Mouse (Mus musculus): ENCODE data around the gene Defb26.
A peak's percentile ranks its signal among the peaks of the same experiment; 100 is the strongest.

Gene Defb26

DNA sequence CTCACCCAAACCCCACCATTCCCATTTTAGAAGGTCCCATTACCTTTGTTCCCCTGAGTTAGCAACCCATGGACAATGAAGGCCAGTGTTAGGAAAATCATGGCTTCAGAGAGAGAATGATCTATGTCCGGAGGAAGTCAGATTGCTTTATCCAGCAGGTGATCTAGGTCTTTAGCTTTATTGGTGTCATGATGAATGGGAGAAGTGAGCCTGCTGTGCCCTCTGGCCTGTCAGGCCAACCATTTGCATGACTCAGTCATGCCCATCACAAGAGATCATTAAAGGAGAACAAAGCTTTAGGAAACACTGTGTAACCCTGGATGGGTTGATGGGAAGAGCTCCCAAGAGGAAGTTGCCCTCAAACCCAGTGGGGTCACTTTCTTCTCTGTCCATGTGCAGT is at the start of gene Defb26:
Defb26 (minus strand) TSS at position 101 of the 400 bp plus-strand sequence.
- no peak for DNase-seq

DNA sequence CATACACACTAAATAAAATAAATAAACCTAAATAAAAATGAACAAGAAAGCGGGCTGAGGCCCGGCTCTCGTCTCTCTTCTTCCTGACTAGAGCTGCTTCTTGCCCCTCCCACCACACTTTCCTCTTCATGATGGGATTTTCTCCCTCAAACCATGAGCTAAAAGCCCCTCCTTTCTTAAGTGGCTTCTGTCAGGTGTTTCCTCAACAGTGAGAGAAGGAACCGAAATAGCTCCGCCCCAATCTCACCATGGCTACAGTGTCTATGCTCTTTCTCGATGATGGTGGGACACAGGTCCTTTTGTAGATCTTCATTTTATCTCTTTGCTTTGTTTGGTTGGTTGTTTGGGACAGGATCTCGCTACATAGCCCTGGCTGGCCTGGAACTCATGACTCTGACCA is 45.2 kb upstream of the Defb26 start:
- no peak for DNase-seq

DNA sequence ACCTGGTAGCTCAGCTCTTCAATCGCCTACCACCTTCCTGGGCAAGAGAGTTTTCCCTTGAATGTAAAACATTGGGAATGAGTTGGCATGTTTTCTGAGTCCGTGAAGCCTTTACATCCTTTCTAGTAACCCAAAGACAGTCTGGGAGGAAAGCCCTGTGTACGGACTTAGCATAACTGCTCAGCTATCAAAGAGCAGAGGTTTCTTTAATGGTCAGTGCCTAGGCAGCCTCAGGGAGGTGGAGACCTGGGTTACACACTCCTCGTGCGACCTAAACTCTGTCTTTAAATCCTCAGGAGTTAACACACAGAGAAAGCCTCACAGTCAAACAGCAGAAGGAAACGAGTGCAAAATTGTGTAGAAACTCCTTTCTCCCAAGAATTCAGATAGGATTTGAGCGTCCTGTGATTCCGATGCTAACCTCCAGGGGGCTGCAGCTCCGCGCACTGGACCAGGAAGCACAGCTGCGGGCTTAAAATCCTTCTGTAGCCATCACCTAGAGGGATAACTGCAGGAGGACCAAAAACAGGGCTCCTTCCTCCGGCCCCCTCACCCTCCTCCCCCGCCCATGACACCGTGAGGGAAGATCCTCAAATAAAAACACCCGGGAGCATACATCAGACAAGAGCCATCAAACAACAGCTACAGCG is 42.4 kb upstream of the Defb26 start:
- DNase-seq: peak; percentile 2

DNA sequence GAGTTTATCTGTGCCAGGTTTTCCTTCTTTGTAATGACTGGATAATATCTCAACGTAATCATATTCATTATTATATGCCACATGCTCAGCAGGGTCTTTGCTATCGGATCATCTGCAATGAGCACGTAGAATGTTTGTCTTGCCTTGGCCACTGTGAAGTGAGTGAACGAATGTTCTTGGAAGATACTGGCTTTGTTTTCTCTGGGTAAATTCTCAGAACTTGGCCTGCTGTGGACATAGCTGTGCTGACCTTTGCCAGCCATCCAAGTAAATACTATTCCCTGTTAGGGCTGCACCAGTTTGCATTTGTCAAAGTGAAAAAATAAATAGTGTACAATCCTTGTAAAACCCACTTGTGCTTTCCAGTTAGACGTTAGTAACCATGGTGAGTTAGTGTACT is 36.6 kb upstream of the Defb26 start:
- DNase-seq: no peak

DNA sequence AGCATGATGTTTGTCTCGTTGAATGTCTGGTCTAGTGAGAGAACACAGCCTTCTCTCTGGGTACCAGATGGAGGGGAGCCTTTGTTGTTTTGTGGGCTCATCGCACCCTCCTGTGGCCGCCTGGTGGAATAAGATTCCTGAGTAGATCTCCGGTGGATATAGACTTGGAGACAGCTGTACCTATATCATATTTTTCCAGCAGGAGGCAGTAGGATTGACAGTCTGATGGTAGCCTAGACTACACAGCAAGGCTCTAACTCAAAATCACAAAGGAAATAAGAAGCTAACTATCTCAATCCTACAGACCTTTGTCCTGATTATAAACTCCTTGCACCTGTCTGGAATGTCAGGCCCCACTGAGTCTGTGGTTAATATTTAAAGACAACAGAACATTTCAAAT is 33.2 kb upstream of the Defb26 start:
- peak; percentile 5 for DNase-seq

DNA sequence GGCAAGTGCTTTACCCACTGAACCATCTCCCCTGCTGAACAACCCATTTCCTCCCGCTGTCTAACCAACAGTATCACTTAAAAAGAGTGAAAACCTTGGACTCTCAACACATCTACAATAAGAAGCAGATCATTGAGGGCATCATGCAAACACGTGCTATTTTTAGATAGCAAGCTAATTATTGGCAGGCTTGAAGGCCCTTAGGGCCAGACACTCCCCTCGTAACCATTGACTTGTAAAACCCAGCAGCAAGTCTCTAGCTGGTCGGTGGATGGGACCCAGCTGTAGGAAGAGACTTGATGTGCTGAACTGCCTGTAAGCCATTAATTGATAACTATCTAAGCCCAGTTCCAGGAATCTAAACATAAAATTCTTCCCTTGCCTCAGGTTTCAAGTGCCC is 32.0 kb upstream of the Defb26 start:
- DNase-seq: no peak

DNA sequence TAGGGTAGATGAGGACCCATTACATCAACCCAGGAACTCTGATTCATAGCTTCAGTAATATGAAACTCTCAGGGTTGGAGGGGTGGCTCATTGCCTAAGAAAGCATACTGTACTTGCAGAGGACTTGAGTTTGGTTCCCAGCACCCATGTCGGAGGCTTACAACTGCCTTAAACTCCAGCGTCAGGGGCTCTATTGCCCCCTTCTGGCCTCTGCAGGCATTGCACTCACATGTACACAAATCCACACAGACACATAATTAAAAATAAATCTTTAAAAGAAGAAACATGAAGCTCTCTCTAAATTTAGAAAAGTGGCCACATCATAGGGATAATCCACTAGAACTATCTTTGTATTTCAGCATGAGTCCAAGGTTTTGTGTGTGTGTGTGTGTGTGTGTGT is 31.4 kb upstream of the Defb26 start:
- no peak for DNase-seq

DNA sequence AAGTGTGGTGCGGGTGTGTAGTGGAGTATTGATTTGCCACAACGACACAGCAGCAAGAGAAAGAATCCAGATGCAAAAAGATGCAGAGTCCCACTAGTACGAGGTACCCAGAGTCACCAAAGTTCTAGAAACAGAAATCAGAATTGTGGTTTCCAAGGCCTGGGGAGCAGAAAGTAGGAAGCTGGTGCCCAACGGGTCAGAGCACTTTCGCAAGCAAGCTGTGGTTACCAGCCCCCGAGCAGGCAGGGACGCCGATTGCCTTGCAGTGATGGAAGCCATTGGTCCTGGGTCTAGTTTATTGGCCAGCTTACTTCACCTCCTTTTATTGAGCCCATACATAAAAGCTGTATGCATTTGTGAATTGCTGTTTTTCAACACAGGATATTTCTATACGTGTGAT is 30.5 kb upstream of the Defb26 start:
- DNase-seq: no peak

DNA sequence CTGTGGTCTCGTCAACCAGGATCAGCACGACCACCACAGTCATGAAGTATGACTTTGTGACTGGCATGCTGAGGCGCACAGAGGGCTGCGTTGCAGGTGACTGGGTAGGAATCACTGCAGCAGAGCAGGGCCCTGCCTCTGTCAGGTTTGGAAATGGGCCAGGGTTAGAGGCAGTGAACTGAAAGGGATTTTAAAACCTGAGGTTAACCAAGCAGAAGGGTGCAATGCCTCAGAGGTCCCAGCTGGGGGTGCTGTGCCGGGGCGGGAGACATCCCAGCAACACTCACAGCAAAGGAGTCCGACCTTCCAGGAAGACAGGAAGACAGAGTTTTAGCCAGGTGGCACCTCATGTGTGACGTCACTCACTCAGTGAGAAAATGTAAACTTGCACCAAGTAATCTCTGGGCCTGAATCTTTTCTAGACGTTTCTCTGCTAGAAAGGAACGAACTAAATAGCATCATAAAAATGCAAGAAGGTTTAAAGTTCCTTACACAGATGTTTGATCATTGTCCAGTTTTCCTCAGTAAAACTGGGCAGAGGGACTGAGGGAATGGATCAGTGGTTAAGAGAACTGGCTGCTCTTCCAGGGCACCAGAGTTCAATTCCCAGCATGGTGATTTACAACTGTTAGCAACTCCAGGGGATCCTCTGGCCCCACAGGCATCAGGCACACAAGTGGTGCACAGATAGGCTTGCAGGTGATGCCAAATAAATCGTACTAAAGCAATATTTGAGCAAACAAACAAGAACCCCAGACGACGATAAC is 28.6 kb upstream of the Defb26 start, which contains the start of gene Defb29:
Defb29 (minus strand) TSS at position 155 of the 767 bp plus-strand sequence.
- DNase-seq: no peak

DNA sequence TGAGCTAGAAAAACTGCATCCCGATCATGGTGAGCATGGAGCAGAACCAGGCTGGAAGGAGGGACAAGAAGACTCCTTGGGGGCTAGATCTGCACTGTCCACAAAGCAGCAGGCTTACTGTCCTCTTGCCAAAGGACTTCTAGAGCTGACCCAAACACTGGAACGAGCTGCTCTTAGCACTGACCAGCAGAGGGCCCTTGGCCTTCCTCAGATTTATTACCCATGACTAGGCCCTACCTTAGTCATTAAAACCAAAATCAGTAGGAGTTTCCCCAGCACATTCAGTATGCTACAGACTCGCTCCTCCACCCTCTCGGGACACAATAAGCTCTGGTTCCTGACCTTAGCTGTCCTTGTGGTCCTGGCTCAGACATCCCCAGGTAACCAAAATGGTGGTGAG is 6.5 kb upstream of the Defb26 start, which contains the start of gene Defb28:
Defb28 (plus strand) TSS at position 275 of the 400 bp plus-strand sequence.
- no peak for DNase-seq

DNA sequence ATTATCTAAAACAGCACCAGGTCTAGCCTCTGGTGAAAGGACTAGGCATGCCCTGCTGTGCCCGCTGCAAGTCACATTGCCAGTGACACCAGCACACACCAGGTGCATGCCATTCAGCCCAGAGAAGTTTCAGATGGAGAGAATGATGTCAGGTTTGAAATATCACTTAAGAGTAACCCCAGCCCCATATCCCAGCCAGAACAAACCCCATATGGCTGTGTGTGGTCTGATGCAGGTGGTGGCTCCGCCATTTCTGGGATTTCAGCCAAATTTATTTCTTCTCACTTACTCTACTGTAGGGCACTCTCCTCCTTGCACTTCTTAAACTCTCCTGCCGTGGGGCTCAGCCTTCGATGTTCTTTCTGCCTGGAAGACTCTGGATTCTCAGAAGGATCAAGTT is 4.6 kb upstream of the Defb26 start:
- no peak for DNase-seq

DNA sequence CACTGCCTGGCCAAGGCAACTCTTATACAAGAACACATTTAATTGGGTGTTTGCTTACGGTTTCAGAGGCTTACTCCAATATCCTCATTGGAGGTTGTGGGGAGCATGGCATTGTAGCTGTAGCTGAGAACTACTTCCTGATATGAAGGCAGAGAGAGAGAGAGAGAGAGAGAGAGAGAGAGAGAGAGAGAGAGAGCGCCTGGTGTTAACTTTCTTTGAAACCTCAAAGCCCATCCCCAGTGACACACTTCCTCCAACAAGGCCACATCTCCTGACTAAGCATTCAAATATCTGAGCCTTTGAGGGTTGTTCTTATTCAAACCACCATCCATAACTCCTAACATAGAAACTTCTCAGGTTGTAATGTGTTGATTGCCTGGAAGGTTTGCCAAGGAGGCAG is 7.5 kb downstream of the Defb26 start:
- no peak for DNase-seq

DNA sequence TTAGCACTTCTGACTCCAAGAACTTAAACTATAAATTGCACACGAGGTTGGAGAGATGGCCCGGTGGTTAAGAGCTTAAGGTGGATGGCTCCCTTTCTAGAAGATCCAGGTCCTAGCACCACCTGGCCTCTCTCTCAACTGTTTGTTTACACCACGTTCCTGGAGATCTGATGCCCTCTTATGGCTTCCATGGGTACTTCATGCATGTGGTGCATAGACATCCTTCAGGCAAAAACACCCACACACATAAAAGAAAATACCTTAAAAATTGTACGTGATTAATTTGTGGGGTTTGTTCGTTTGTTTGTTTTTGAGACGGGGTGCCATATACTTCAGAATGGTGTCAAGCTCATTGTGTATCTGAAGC is 10.6 kb downstream of the Defb26 start:
- DNase-seq: no peak

DNA sequence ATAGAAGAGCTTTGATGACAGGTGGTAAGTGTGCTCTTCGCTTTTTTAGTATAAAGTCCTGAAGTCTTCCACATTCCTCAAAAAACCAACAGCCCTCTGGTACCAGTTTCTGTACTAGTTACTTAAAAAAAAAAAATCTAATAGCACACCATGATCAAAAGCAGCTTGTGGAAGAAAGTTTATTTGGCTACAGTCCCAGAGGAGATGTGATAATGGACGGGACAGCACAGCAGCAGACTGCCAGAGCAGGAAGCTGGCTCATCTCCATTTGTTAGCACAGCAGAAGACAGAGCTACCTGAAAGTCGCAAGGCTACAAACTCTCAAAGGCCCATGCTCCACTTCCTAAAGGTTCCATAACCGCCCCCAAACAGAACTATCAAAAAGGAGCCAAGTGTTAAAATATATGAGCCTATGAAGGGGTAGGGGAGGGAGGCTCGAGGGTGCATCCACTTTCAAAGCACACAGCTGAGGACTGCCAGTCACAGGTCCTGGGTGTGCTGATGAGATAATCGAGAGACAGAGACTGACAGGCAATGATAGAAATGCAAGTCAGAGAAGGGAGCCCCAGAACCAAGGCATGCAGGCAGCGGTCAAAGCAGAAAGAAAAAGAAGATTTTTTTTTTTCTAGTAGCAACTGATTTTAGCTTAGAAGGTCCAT is 11.2 kb downstream of the Defb26 start:
- no peak for DNase-seq

DNA sequence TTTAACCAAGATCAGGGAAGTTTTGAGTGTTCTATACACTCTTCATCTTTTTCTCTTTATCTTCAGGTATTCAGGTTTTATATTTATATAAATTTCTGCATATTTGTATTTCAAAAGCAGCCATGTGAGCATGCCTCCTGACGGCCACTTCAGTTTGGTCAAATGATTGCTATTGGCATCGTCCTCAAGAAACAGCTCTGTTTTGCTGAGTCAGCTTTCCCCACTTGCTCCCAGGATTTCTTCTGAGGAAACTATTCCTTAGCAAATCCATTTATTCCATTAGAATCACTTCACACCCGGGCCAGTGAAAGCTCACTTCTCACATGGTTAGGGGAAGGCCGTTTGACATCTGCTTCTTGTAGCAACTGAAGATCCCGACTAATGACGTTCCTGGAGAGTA is 13.5 kb downstream of the Defb26 start:
- no peak for DNase-seq

DNA sequence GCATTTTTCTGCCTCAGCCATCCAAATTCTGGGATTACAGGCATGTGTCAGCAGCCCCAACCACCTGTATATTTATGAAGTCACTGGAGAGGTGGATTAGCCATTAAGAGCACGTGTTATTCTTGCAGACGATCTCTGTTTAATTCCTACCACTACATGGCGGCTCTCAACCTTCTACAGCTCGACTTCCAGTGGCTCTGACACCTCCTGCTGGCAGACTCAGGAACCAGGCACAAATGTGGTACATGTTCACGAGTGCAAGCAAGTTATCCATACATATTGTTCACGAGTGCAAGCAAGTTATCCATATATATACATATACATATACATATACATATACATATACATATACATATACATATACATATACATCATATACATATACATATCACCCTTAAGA is 18.3 kb downstream of the Defb26 start:
- DNase-seq: no peak

DNA sequence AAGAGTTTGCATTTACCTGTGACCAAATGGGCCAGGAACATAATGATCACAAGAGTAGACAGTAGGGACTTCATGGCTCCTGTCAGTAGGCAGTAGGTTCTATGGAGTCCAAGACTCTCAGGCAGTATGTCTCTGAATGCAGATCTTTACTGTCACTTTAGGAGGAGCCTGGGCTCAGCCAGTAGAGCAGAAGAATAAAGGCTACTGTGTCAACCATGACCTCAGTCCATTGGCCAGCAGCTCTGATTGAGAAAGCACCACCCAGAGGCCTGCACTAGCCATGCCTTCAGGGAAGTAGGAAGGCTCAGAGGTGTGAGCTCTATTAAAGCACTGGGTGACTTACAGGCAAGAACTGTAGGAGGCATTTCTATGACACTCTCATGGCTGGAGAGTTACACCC is 21.5 kb downstream of the Defb26 start, which contains the start of gene Defb22:
Defb22 (minus strand) TSS at position 101 of the 400 bp plus-strand sequence.
- DNase-seq: no peak

DNA sequence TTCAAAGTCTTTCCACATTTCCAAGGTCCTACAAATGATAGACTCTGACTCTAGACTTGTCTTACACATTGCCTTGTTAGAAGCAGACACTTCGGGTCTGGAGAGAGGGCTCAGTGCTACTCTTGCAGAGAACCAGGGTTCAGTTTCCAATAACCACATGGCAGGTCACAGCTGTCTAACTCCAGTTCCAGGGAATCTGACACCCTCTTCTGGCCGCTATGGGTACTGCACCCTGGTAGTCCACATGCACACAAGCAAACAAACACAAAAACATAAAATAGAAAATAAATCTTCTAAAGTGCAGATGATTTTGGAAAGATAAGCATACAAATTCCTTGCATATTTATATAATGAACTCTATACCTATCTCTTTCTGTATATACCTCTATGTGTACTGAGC is 24.5 kb downstream of the Defb26 start:
- DNase-seq: no peak

DNA sequence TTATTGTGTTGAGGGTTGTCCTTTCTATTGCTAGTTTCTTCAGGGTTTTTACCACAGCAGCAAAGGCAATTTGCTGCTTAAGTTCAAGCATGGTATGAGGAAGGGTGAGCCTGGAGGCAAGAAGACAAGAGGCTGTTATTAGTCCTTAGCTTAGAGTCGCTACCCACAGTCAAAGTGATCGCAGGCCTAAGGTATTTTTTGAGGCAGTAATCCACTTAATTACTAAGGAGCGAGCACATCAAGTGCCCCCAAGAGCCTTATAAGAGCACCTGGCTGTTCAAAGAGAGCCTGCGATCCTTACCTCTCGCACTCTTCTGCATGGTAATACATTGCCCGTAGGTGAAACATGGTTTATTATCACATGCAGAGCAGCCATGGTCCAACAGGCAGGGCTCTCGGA is 29.8 kb downstream of the Defb26 start:
- DNase-seq: no peak

DNA sequence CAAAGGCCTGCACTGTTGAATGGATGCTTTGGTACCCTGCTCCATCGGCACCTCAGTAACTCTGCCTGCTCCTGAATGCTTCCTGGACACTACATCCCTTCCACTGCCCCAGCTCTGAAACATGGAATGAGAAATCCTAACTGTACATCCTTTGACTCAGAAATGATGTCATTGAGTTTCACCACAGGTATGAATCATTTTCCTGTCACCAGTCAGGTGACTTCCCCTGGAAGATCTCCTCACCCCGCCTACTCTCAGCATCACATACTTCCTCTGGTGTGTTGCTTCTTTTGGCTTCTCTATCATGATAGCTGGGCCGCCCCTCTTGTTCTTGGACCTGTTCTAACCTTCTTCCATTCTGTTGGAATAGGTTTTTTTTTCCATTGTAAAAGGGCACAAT is 30.6 kb downstream of the Defb26 start:
- no peak for DNase-seq

DNA sequence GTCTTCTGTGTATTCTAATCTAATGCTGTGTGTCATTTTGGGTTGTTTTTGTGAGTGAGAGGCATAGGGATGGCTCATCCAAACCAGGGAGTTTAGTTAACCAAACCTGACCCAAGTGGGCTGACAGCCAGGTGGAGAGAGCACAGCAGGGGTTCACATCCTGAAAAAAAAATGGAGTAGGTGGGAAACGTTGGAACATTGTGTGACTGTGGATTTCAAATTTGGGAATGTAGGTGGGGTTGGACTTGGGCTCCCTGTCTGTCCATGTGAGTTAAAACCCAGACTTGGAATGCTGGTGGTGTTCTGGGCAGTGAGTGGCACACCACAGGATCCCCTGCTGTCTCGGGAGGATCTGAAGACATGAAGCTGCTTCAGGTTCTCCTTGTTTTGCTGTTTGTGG is 34.7 kb downstream of the Defb26 start, which contains the start of gene Defb20:
Defb20 (plus strand) TSS at position 301 of the 400 bp plus-strand sequence.
- no peak for DNase-seq

DNA sequence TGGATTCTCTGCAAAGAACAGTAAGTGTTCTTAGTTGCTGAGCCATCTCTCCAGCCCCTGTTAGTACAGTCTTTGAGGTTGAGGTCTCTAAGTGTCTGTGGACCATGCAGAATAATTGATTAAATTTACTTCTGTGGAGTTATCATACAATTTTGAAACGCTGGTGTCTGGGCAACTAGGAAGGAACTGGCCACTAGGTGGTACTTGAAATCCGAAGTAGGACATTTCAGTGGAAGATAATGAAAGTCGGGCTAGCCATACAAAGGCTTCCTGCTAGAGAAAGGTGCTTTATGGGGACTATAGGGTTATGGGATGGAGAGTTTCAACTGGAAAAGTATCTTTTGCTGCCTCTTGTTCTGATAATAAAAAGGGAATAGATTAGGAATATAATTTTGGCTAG is 39.1 kb downstream of the Defb26 start:
- no peak for DNase-seq

DNA sequence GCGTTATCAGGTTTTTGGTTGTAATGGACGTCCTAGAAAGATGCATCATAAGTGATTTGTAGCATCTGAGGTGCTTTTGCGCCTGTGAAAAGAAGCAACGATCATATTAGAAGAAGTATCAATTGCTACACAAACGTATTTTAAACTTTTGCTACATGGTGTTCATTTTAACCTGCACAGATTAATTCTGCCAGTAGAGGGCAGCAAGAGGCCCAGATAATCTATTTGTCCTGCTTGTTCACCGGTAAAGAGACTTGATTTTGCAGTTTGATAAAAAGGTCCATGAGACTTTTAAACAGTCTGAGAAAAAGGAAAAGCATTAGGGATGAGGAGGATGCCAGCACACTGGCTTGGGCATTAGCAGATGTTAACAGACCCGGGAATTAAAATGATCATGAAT is 40.5 kb downstream of the Defb26 start:
- DNase-seq: no peak

DNA sequence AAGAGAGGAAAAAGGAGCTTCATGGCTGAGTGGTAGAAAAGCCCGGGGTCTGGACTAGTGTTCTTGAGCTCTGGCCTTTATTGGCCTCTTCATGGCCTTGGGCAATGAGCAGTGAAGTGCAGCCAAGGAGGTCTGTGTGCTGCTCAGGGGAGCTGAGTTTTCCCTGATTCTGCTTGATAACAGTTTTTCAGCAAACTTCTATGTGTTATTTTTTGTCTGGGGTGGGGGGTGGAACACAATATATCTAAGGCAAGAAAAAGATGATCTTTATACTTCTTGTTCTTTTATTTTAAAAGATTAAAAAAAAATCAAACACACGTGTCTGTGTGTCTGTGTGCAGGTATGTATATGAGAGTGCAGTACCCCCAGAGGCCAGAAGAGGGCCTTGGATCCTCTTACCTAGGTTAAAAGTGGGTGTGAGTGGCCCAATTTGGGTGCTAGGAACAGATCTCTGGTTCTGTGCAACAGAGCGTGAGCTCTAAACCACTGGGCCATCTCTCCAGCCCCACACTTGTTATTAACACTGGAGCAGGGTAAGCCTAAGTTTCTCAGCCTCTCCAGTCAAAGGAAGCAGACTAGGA is 46.8 kb downstream of the Defb26 start, which contains the start of gene Defb23:
Defb23 (minus strand) TSS at position 51 of the 581 bp plus-strand sequence.
- DNase-seq: no peak

Measured in cerebellum, adult 11-12 months (tissue).